Mouse (Mus musculus): ENCODE results near the gene Lrrc4b.

- TF ChIP-seq CTCF (IDR thresholded peaks at IDR 0.05; ENCODE audit: extremely low read depth, insufficient read depth, insufficient read length, insufficient replicate concordance) (no peak), POLR2A (IDR thresholded peaks at IDR 0.05; ENCODE audit: low read depth, low read length) (no peak)
These were observed 35.7 kb downstream of the Lrrc4b start for GRCm38 (mm10) chr7:44464511-44464910.

Data from spleen, adult 2 months (tissue).